Mouse (Mus musculus): ENCODE measurements around the gene Nfic. TPM values are rescaled to one million over a fixed set of nuclear protein-coding genes. Genes with fewer than 3 reads are reported as not detected.

Gene Nfic
- polyA plus RNA-seq, 1 experiment from 2014 or later, result 24.5 TPM

GRCm38 (mm10) chr10:81435436-81435835 lies 20.0 kb downstream of the Nfic start:
- Histone ChIP-seq H3K4me2 (ENCODE audit: low read length) (no peak overlapping the region), H3K4me1 (ENCODE audit: control insufficient read depth, insufficient read depth, low read depth, low read length) (peaks cover 20% of the 10 kb centered on the region), H3K9me3 (ENCODE audit: control insufficient read depth, low read length) (no peaks in the 10 kb centered on the region), H3K9ac (ENCODE audit: low read depth, low read length) (no peak overlapping the region), H3K4me3 (ENCODE audit: low read length) (no peak overlapping the region), H3K27me3 (replicated peaks; ENCODE audit: control insufficient read depth, insufficient read depth, low read length) (no peaks in the 10 kb centered on the region), H3K27ac (ENCODE audit: low read depth, low read length) (peak overlapping the region; percentile 45), H3K36me3 (ENCODE audit: control insufficient read depth, insufficient read depth, low read length) (no peaks in the 10 kb centered on the region)
- WGBS, result 34% methylated on average over 3 of the region's 3 CpGs
- peak; percentile 26; the same call in 1 of the 2 replicates for ATAC-seq

- Histone ChIP-seq H3K36me3 (ENCODE audit: control insufficient read depth, insufficient read depth, low read length) (no peaks in the 10 kb centered on the region), H3K4me1 (ENCODE audit: control insufficient read depth, insufficient read depth, low read depth, low read length) (peaks cover 22% of the 10 kb centered on the region), H3K4me2 (ENCODE audit: low read length) (no peak overlapping the region), H3K9ac (ENCODE audit: low read depth, low read length) (no peak overlapping the region), H3K27me3 (replicated peaks; ENCODE audit: control insufficient read depth, insufficient read depth, low read length) (no peaks in the 10 kb centered on the region), H3K9me3 (ENCODE audit: control insufficient read depth, low read length) (no peaks in the 10 kb centered on the region), H3K27ac (ENCODE audit: low read depth, low read length) (peak overlapping the region; percentile 45), H3K4me3 (ENCODE audit: low read length) (no peak overlapping the region)
- WGBS, result 68% methylated on average over 15 of the region's 15 CpGs
- no peak for ATAC-seq
Observed at GRCm38 (mm10) chr10:81434361-81435263, 20.8 kb downstream of the Nfic start.

GRCm38 (mm10) chr10:81433541-81434289 lies 21.7 kb downstream of the Nfic start:
- no peaks in the 10 kb centered on the region for H3K9me3 ChIP-seq (ENCODE audit: control insufficient read depth, low read length)
- H3K27me3 ChIP-seq (replicated peaks; ENCODE audit: control insufficient read depth, insufficient read depth, low read length), result no peaks in the 10 kb centered on the region
- H3K4me3 ChIP-seq (ENCODE audit: low read length), result no peak overlapping the region
- ATAC-seq, result no peak
- H3K4me1 ChIP-seq (ENCODE audit: control insufficient read depth, insufficient read depth, low read depth, low read length), result peaks cover 25% of the 10 kb centered on the region
- whole genome bisulfite sequencing, result 59% methylated on average over 26 of the region's 26 CpGs
- H3K4me2 ChIP-seq (ENCODE audit: low read length), result peak overlapping the region; percentile 61; the same call in 1 of the 2 replicates
- peak overlapping the region; percentile 25; the same call in 1 of the 2 replicates for H3K27ac ChIP-seq (ENCODE audit: low read depth, low read length)
- no peak overlapping the region for H3K9ac ChIP-seq (ENCODE audit: low read depth, low read length)
- no peaks in the 10 kb centered on the region for H3K36me3 ChIP-seq (ENCODE audit: control insufficient read depth, insufficient read depth, low read length)

- H3K27ac ChIP-seq (ENCODE audit: low read depth, low read length), result peak overlapping the region; percentile 48
- peak; percentile 89 for ATAC-seq
- peak overlapping the region; percentile 61 for H3K4me2 ChIP-seq (ENCODE audit: low read length)
- no peaks in the 10 kb centered on the region for H3K36me3 ChIP-seq (ENCODE audit: control insufficient read depth, insufficient read depth, low read length)
- H3K4me3 ChIP-seq (ENCODE audit: low read length), result peak overlapping the region; percentile 33
- WGBS, result 3% methylated on average over 17 of the region's 17 CpGs
- H3K9ac ChIP-seq (ENCODE audit: low read depth, low read length), result peak overlapping the region; percentile 48
- H3K27me3 ChIP-seq (replicated peaks; ENCODE audit: control insufficient read depth, insufficient read depth, low read length), result peaks cover 2% of the 10 kb centered on the region; the same call in 1 of the 2 replicates
- H3K4me1 ChIP-seq (ENCODE audit: control insufficient read depth, insufficient read depth, low read depth, low read length), result peaks cover 25% of the 10 kb centered on the region
- no peaks in the 10 kb centered on the region; the same call in 1 of the 2 replicates for H3K9me3 ChIP-seq (ENCODE audit: control insufficient read depth, low read length)
Observed at GRCm38 (mm10) chr10:81432868-81433262, 22.6 kb downstream of the Nfic start.

GRCm38 (mm10) chr10:81432169-81432867 lies 23.1 kb downstream of the Nfic start:
- peak overlapping the region; percentile 33 for H3K4me3 ChIP-seq (ENCODE audit: low read length)
- H3K27me3 ChIP-seq (replicated peaks; ENCODE audit: control insufficient read depth, insufficient read depth, low read length), result peaks cover 6% of the 10 kb centered on the region; the same call in 1 of the 2 replicates
- whole genome bisulfite sequencing, result 59% methylated on average over 21 of the region's 21 CpGs
- H3K4me1 ChIP-seq (ENCODE audit: control insufficient read depth, insufficient read depth, low read depth, low read length), result peaks cover 27% of the 10 kb centered on the region
- H3K9ac ChIP-seq (ENCODE audit: low read depth, low read length), result peak overlapping the region; percentile 48; the same call in 1 of the 2 replicates
- H3K27ac ChIP-seq (ENCODE audit: low read depth, low read length), result peak overlapping the region; percentile 33
- no peaks in the 10 kb centered on the region; the same call in 1 of the 2 replicates for H3K9me3 ChIP-seq (ENCODE audit: control insufficient read depth, low read length)
- H3K4me2 ChIP-seq (ENCODE audit: low read length), result peak overlapping the region; percentile 61
- ATAC-seq, result peak; percentile 4
- H3K36me3 ChIP-seq (ENCODE audit: control insufficient read depth, insufficient read depth, low read length), result no peaks in the 10 kb centered on the region

GRCm38 (mm10) chr10:81431526-81432168 lies 23.8 kb downstream of the Nfic start:
- H3K4me1 ChIP-seq (ENCODE audit: control insufficient read depth, insufficient read depth, low read depth, low read length), result peaks cover 34% of the 10 kb centered on the region
- peak overlapping the region; percentile 82 for H3K4me3 ChIP-seq (ENCODE audit: low read length)
- peak; percentile 3; the same call in 1 of the 2 replicates for ATAC-seq
- H3K9me3 ChIP-seq (ENCODE audit: control insufficient read depth, low read length), result no peaks in the 10 kb centered on the region; the same call in 1 of the 2 replicates
- H3K9ac ChIP-seq (ENCODE audit: low read depth, low read length), result no peak overlapping the region; the same call in 1 of the 2 replicates
- H3K27ac ChIP-seq (ENCODE audit: low read depth, low read length), result peak overlapping the region; percentile 96
- H3K4me2 ChIP-seq (ENCODE audit: low read length), result peak overlapping the region; percentile 88
- peaks cover 8% of the 10 kb centered on the region; the same call in 1 of the 2 replicates for H3K27me3 ChIP-seq (replicated peaks; ENCODE audit: control insufficient read depth, insufficient read depth, low read length)
- whole genome bisulfite sequencing, result 12% methylated on average over 15 of the region's 15 CpGs
- H3K36me3 ChIP-seq (ENCODE audit: control insufficient read depth, insufficient read depth, low read length), result no peaks in the 10 kb centered on the region

- Histone ChIP-seq H3K4me1 (ENCODE audit: control insufficient read depth, insufficient read depth, low read depth, low read length) (peaks cover 38% of the 10 kb centered on the region), H3K36me3 (ENCODE audit: control insufficient read depth, insufficient read depth, low read length) (no peaks in the 10 kb centered on the region), H3K9ac (ENCODE audit: low read depth, low read length) (peak overlapping the region; percentile 87), H3K27me3 (replicated peaks; ENCODE audit: control insufficient read depth, insufficient read depth, low read length) (peaks cover 8% of the 10 kb centered on the region; the same call in 1 of the 2 replicates), H3K9me3 (ENCODE audit: control insufficient read depth, low read length) (no peaks in the 10 kb centered on the region; the same call in 1 of the 2 replicates), H3K4me2 (ENCODE audit: low read length) (peak overlapping the region; percentile 88), H3K4me3 (ENCODE audit: low read length) (peak overlapping the region; percentile 82), H3K27ac (ENCODE audit: low read depth, low read length) (peak overlapping the region; percentile 96)
- 2% methylated on average over 43 of the region's 70 CpGs for WGBS
- peak; percentile 5 for ATAC-seq
Observed at GRCm38 (mm10) chr10:81430831-81431525, 24.5 kb downstream of the Nfic start.
